Mouse (Mus musculus): ENCODE measurements at regions not wholly inside any gene's neighbourhood (a gene's known extent, or its start where the extent isn't known, plus 50 kb on each side); places are given as distances from the start of the nearest gene placed in this dataset.

DNA sequence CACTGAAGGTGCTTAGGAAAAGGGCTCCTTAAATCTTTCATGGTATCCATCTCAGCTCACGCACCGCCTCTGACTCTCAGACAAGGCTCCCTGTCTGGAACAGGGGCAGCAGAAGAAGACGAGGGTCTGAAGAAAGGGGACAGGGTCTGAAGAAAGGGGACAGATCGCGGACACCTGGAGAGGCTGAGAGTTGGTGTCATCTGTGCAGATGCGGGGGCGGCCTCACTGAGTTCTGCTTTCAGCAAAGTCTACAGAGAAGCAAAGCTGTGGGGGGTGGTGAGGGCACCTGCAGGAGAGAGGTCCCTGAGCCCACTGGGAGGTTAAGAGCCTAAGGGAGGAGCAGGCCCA is 526.2 kb downstream of the Vrk1 start:
- H3K27me3 ChIP-seq (ENCODE audit: control insufficient read depth) = no peaks in the 10 kb centered on the region
- H3K4me1 ChIP-seq (ENCODE audit: control insufficient read depth) = no peaks in the 10 kb centered on the region
- no peak overlapping the region for H3K4me3 ChIP-seq (replicated peaks)
- peaks cover 21% of the 10 kb centered on the region for H3K9me3 ChIP-seq (ENCODE audit: control insufficient read depth, low read length)
- no peak for TF ChIP-seq TAL1 (IDR thresholded peaks at IDR 0.05; ENCODE audit: low read length)
- no peak for TF ChIP-seq GATA1 (IDR thresholded peaks at IDR 0.05; ENCODE audit: low read length)
- H3K36me3 ChIP-seq (ENCODE audit: control insufficient read depth) = no peaks in the 10 kb centered on the region

DNA sequence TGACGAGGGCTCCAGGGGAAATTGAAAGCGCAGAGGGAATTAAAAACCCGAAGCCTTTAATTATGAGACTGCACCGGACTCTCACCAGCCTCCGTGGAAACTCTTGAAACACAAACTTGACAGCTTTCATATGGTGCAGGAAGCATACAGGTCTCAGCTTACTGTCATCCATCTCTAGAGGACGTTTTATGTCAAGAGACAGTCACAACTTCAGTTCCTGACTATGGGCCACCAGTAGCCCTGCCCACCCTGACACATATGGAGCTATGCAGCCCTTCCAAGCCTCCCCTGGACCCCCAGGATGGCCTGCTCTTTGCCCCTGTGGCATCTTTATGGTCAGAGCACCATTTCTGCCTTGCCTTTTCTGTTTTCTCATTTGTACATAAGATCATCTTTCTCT is 530.0 kb downstream of the Vrk1 start:
- TF ChIP-seq GATA1 (IDR thresholded peaks at IDR 0.05; ENCODE audit: low read length) (no peak), TAL1 (IDR thresholded peaks at IDR 0.05; ENCODE audit: low read length) (no peak)
- Histone ChIP-seq H3K4me3 (replicated peaks) (no peak overlapping the region), H3K9me3 (ENCODE audit: control insufficient read depth, low read length) (peaks cover 27% of the 10 kb centered on the region), H3K27me3 (ENCODE audit: control insufficient read depth) (no peaks in the 10 kb centered on the region), H3K4me1 (ENCODE audit: control insufficient read depth) (no peaks in the 10 kb centered on the region), H3K36me3 (ENCODE audit: control insufficient read depth) (no peaks in the 10 kb centered on the region)

DNA sequence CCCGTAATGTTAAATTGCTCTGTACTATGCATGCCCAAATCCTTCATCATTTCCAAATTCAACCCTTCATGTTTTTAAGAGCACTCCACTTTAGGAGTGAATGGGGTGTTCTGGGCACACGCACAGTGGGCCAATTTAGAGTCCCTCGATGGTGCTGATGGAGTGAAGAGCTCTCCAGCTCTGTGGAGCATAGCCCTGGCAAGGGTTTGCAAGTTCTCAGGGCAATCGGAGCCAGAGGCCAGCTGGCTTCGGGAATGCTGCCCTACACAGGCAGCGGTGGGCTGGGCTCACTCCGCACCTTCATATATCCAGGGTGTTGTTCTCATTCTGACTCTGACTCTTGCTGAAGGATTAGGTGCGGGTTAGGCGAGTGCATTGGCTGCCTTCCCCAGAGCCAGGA is 549.5 kb downstream of the Vrk1 start:
- H3K4me3 ChIP-seq (replicated peaks) = no peak overlapping the region
- H3K9me3 ChIP-seq (ENCODE audit: control insufficient read depth, low read length) = peaks cover 46% of the 10 kb centered on the region
- no peak for TF ChIP-seq GATA1 (IDR thresholded peaks at IDR 0.05; ENCODE audit: low read length)
- TF ChIP-seq TAL1 (IDR thresholded peaks at IDR 0.05; ENCODE audit: low read length) = no peak
- no peaks in the 10 kb centered on the region for H3K27me3 ChIP-seq (ENCODE audit: control insufficient read depth)
- no peaks in the 10 kb centered on the region for H3K36me3 ChIP-seq (ENCODE audit: control insufficient read depth)
- H3K4me1 ChIP-seq (ENCODE audit: control insufficient read depth) = no peaks in the 10 kb centered on the region

DNA sequence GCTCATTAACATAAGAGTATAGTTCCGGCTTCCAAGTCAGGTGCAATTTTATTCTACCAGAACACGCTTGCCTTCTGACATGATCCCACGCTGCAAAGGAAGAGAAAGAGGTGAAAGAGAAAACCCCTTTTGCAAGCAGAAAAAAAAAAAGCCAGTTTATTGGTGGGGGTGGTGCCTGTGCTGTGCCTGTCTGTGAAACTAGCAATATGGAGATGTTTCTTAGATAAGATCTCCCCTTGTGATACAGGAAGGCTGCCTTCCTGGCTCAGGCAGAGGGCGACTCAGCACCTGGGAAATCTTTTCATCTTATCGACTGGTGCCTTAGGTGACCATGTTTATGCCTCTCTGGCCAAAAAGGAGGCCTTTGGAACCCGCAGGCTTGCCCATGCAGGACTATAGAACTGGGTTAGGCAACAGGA is 555.2 kb downstream of the Vrk1 start:
- no peaks in the 10 kb centered on the region for H3K4me1 ChIP-seq (ENCODE audit: control insufficient read depth)
- no peaks in the 10 kb centered on the region for H3K36me3 ChIP-seq (ENCODE audit: control insufficient read depth)
- H3K27me3 ChIP-seq (ENCODE audit: control insufficient read depth) = no peaks in the 10 kb centered on the region
- no peak for TF ChIP-seq GATA1 (IDR thresholded peaks at IDR 0.05; ENCODE audit: low read length)
- no peak for TF ChIP-seq TAL1 (IDR thresholded peaks at IDR 0.05; ENCODE audit: low read length)
- peaks cover 47% of the 10 kb centered on the region for H3K9me3 ChIP-seq (ENCODE audit: control insufficient read depth, low read length)
- H3K4me3 ChIP-seq (replicated peaks) = no peak overlapping the region

DNA sequence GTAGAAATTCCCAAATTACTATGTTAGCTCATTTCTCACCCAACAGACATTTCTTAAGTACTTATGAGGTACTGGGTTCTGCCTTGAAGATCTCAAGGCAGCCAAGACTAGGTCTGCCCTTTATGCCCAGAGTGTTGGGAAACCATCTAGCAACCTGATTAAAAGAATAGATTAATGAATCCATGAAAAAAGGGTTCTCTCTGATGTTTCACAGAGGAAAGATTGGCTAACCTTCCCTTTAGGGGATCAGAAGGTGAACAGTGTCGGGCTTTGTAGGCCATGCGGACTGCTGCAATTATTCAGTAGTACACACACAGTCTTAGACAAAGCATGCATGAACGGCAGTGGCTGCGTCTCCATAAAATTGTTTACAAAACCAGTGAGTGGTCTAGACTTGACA is 556.3 kb downstream of the Vrk1 start:
- Histone ChIP-seq H3K27me3 (ENCODE audit: control insufficient read depth) (no peaks in the 10 kb centered on the region), H3K36me3 (ENCODE audit: control insufficient read depth) (no peaks in the 10 kb centered on the region), H3K4me1 (ENCODE audit: control insufficient read depth) (no peaks in the 10 kb centered on the region), H3K9me3 (ENCODE audit: control insufficient read depth, low read length) (peaks cover 53% of the 10 kb centered on the region), H3K4me3 (replicated peaks) (no peak overlapping the region)
- TF ChIP-seq GATA1 (IDR thresholded peaks at IDR 0.05; ENCODE audit: low read length) = no peak
- TF ChIP-seq TAL1 (IDR thresholded peaks at IDR 0.05; ENCODE audit: low read length) = no peak

DNA sequence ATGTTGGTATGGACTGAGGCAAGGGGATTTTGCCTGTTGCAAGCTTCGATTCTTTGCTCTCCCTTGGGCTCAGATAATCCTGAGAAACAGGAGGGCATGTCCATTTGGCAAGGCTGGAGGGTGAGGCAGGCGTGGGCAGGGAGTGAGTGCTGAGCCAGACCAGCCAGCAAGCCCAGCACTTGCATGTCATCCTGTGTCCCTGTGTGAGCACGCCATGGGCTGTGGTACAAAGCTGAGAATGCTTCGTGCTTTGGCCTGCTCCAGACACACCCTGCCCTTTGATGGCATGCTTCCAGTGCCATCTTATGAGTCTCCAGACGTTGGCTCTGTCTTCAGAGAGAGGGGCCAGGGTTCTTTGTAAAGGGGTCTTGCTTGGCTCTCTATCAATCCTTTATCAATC is 557.1 kb downstream of the Vrk1 start:
- Histone ChIP-seq H3K27me3 (ENCODE audit: control insufficient read depth) (no peaks in the 10 kb centered on the region), H3K9me3 (ENCODE audit: control insufficient read depth, low read length) (peaks cover 55% of the 10 kb centered on the region), H3K36me3 (ENCODE audit: control insufficient read depth) (no peaks in the 10 kb centered on the region), H3K4me3 (replicated peaks) (no peak overlapping the region), H3K4me1 (ENCODE audit: control insufficient read depth) (no peaks in the 10 kb centered on the region)
- TF ChIP-seq GATA1 (IDR thresholded peaks at IDR 0.05; ENCODE audit: low read length) = no peak
- TF ChIP-seq TAL1 (IDR thresholded peaks at IDR 0.05; ENCODE audit: low read length) = no peak

DNA sequence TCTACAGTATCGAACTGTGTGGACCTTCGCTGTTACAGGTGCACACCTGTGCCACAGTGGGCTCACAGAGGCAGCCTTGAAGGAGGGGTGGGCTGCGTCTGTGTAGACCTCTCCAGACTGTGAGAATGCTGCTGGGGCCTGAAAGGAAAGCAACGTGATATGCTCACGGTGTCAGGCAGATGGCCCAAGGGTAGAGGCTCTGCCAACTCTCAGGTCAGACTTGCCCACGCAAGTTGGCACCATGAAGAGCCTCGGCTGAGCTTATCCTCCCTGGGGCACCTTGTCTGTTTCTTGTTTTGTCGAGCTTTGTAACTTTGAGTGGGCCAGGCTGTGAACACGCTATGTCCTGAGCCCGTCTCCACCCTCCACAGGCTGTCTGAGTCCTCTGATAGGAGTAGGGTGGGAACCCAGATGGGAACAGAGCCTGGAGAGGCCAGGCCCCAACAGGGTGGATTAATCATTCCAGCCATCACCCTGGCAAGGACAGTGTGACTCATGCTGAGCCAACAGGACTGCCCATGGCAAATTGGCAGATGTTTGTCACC is 558.6 kb downstream of the Vrk1 start:
- TF ChIP-seq TAL1 (IDR thresholded peaks at IDR 0.05; ENCODE audit: low read length) (no peak), GATA1 (IDR thresholded peaks at IDR 0.05; ENCODE audit: low read length) (no peak)
- Histone ChIP-seq H3K9me3 (ENCODE audit: control insufficient read depth, low read length) (peaks cover 64% of the 10 kb centered on the region), H3K36me3 (ENCODE audit: control insufficient read depth) (no peaks in the 10 kb centered on the region), H3K4me3 (replicated peaks) (no peak overlapping the region), H3K4me1 (ENCODE audit: control insufficient read depth) (no peaks in the 10 kb centered on the region), H3K27me3 (ENCODE audit: control insufficient read depth) (no peaks in the 10 kb centered on the region)

DNA sequence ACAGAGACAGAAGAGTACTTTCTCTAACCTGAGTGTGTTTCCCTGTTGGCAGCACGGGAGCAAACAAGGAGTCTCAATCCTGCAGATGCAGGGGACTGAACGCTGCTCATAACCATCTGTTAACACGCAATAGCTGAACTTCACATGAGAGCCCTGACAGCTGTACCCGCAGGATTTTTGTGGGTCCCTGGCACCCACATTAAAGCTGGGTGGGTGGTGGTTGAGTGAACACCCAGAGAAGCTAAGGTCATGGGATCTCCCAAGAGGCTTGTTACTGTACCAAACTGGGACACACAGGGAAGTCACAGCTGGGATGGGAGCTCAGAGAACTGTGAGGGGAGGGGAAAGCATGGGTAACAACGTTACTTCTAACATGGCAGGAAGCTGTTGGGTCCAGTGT is 562.9 kb downstream of the Vrk1 start:
- no peaks in the 10 kb centered on the region for H3K36me3 ChIP-seq (ENCODE audit: control insufficient read depth)
- H3K4me1 ChIP-seq (ENCODE audit: control insufficient read depth) = no peaks in the 10 kb centered on the region
- H3K9me3 ChIP-seq (ENCODE audit: control insufficient read depth, low read length) = peaks cover 41% of the 10 kb centered on the region
- TF ChIP-seq TAL1 (IDR thresholded peaks at IDR 0.05; ENCODE audit: low read length) = no peak
- no peak for TF ChIP-seq GATA1 (IDR thresholded peaks at IDR 0.05; ENCODE audit: low read length)
- H3K27me3 ChIP-seq (ENCODE audit: control insufficient read depth) = no peaks in the 10 kb centered on the region
- H3K4me3 ChIP-seq (replicated peaks) = no peak overlapping the region

DNA sequence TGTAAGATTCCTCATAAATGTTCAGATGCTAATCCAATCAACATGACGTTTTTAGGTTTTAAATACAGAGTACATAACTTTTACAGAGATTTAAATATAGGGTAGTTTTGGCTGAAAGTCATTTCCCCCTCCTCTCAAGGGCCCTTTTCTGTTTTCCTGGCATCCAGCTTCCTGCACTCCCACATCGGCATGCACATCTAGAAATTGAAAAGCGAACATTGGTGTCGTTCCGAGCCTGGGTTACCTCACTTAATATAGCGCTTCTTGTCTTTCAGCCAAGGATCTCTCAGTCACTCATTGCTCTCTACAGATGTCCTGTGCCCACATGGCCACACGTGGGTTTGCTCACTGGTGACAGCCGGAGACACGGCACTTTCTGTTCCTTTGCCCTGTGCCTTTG is 572.7 kb downstream of the Vrk1 start:
- H3K4me3 ChIP-seq (replicated peaks) = no peak overlapping the region
- no peaks in the 10 kb centered on the region for H3K4me1 ChIP-seq (ENCODE audit: control insufficient read depth)
- H3K27me3 ChIP-seq (ENCODE audit: control insufficient read depth) = no peaks in the 10 kb centered on the region
- H3K9me3 ChIP-seq (ENCODE audit: control insufficient read depth, low read length) = peaks cover 32% of the 10 kb centered on the region
- H3K36me3 ChIP-seq (ENCODE audit: control insufficient read depth) = no peaks in the 10 kb centered on the region
- TF ChIP-seq TAL1 (IDR thresholded peaks at IDR 0.05; ENCODE audit: low read length) = no peak
- no peak for TF ChIP-seq GATA1 (IDR thresholded peaks at IDR 0.05; ENCODE audit: low read length)

DNA sequence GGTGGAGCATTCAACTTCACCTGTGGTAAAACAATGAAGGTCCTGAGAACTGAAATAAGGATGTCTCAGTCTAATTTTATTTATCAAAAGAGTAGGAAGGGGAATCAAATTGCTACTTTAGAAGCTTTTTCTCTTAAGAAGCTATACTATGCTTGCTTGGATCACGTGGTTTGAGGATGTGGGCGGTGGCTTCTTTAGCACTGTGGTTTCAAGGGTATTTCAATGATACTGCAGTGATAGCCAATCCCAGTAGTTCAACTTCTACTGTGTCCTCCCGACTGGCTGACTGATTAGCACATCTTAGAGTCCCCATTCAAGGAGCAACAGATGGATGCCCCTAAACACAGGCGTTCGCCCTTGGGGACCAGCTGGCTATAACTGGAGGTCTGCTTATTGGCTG is 575.6 kb downstream of the Vrk1 start:
- Histone ChIP-seq H3K4me1 (ENCODE audit: control insufficient read depth) (no peaks in the 10 kb centered on the region), H3K36me3 (ENCODE audit: control insufficient read depth) (no peaks in the 10 kb centered on the region), H3K9me3 (ENCODE audit: control insufficient read depth, low read length) (peaks cover 44% of the 10 kb centered on the region), H3K27me3 (ENCODE audit: control insufficient read depth) (no peaks in the 10 kb centered on the region), H3K4me3 (replicated peaks) (no peak overlapping the region)
- TF ChIP-seq TAL1 (IDR thresholded peaks at IDR 0.05; ENCODE audit: low read length) = no peak
- no peak for TF ChIP-seq GATA1 (IDR thresholded peaks at IDR 0.05; ENCODE audit: low read length)
